Mouse (Mus musculus): Measurements from ENCODE around the gene Eif2s3x. TPM values are rescaled to one million over a fixed set of nuclear protein-coding genes. Genes with fewer than 3 reads are reported as not detected.

The Eif2s3x gene
- total RNA-seq, 4 experiments from 2014 or later: 104 to 187 (median 136) TPM

Other genes starting within 250 kb of the Eif2s3x start
- gene AU015836, start 244.2 kb downstream of the Eif2s3x start, total RNA-seq (2022): not detected
- gene Zfx, start 89.2 kb downstream of the Eif2s3x start, total RNA-seq (2022): 10 to 100 TPM; 27.4 to 41.9 (median 38.5) TPM
- 10 to 100 TPM; 23.4 to 27.5 (median 24.8) TPM for gene Klhl15, start 21.7 kb upstream of the Eif2s3x start, total RNA-seq (2022)
- under 1 TPM in 2 of 4 experiments, not detected in 2; 0.14 to 0.16 TPM for gene Fam90a1b, start 153.9 kb upstream of the Eif2s3x start, total RNA-seq (2022)
- 10 to 100 TPM; 47.8 to 74.7 (median 63.2) TPM for gene Apoo, start 154.3 kb upstream of the Eif2s3x start, total RNA-seq (2022)

Data from layer of hippocampus, adult 8-10 months (tissue).